Mouse (Mus musculus) liver, adult 2 months (tissue): Measurements from ENCODE around the gene Duxf3.

Experiments used
- CTCF ChIP-seq: fragments of 200-500 bp; IDR thresholded peaks from 2 replicates; pipeline ENCODE4 v1.5.1; 2011; ENCODE audit warnings: low read depth, low read length, control low read depth
- POLR2A ChIP-seq: fragments of 200-500 bp; IDR thresholded peaks from 2 replicates; pipeline ENCODE4 v1.6.1; 2011; ENCODE audit warnings: low read length, control low read depth; ENCODE audit not compliant: insufficient read depth; ENCODE audit errors: extremely low read depth

- TF ChIP-seq POLR2A (no peak), CTCF (no peak)
Measured at GRCm38 (mm10) chr10:58214497-58214896, 18.0 kb downstream of the Duxf3 start.
